Mouse (Mus musculus): ENCODE results near the gene Car9.
A peak's percentile ranks its signal among the peaks of the same experiment; 100 is the strongest.
"Not testable (repeated sequence)": the region's sequence is repeated elsewhere in the genome, so short reads cannot be mapped to it uniquely, and the experiment has no call there.

Gene Car9

DNA sequence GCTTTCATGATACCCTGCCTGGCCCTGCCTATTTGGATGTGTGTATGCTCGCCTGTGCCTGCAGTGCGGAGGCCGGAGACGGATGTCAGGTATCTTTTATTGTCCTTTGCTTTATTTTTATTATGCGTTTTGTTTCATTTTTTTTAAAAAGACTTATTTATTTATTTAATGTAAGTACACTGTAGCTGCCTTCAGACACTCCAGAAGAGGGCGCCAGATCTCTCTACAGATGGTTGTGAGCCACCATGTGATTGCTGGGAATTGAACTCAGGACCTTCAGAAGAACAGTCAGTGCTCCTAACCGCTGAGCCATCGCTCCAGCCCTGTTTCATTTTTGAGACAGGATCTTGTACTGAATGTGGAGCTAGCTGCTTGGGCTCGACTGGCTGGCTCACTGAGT, 21.7 kb downstream of the Car9 start:
- DNase-seq (ENCODE audit: low spot score in 2 of 2) = no peak

DNA sequence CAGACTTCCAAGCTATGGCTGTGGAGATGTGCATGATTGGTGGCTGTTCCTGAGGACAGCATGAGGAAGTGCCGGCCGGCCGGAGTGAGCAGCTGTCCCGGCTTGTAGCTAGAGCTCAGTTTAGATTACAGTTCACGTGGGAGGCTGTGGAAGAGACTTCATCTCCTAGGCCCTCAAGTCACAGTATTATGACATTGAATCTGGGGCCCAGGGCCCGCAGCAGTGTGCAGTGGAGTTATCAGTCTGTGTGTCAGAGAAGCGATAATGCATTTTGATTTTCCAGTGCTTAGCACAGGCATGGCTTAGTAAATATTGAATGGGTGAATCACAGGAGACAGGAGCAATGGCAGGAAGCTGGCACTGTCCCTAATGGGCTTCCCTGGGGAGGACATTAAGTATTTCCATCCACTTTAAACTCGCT, 23.3 kb downstream of the Car9 start:
- DNase-seq (ENCODE audit: low spot score in 2 of 2) = no peak

DNA sequence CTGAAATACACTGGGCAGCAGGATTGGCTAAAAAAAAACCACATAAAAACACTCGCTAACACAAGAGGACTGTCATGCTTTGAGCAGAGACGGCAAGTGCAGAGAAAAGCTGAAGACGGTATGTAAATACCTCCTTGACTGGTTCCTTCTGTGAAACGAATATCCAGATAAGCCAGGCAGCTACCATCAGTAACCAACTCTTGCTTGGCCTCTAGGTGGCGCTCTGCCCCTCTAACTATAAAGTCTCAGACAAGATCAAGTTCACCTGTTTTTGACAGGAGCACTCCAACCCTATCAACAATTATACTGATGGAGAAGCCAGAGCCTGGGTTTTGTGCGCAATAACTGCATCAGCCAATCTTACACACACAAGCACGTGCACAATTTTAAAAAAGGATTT, 23.8 kb downstream of the Car9 start:
- peak; percentile 49 to 71 for DNase-seq (ENCODE audit: low spot score in 2 of 2)

DNA sequence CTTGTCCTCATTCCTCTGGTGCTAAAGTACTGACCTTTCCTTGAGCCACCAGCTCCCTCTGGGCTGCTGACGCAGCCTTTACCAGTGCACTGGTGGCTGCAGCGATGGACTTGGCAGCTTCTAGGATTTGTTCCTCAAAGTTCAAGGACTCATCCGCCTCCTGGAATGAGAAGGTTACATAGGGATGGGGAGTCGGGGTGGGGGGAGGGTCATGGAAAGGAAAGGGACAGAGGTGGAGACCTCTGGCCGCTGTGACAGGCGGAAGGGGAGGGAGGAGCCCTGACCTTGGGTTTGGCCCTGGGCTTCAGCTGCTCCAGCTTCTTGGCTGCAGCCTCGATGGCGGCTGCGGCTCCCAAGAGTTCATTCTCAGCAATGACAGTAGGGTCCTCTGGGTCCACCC, 26.5 kb downstream of the Car9 start:
- no peak for DNase-seq (ENCODE audit: low spot score in 2 of 2)

DNA sequence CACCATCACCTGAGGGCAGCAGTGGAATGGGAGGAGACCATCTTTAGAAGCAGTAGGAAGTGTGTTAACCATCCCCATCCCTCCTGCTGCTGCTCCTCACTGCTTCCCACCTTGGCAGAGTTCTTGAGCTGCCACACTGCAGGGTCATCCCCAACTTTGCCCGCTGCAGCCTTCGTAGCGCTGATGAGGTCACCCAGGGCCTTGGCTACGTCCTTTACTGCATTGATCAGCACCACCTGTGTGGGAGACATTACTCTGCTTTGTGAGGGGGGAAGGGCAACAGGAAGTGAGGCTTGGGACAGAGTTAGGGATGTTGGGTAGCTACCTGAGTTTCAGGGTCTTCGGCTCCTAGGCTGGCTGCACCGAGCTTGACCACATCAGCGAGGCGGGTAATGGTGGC, 28.9 kb downstream of the Car9 start:
- no peak for DNase-seq (ENCODE audit: low spot score in 2 of 2)

DNA sequence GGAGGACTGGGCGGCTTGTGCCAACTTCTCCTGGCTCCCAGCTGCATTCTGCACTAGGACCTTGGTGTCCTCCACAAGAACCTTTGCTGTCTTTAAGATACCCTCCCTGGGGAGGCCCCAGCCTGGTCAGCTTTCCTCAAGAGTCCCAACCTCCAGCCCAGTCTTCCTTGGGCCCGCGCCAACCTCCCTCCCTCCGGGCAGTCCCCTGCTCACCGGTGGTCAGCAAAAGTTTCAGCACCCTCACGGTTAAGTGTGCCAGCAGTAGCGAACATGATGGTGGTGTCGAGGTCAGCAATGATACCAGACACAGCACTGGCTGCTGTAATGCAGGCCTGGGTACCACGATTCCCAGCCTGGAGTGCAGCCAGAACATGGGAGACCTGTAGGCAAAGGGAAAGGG, 29.3 kb downstream of the Car9 start:
- no peak for DNase-seq (ENCODE audit: low spot score in 2 of 2)

DNA sequence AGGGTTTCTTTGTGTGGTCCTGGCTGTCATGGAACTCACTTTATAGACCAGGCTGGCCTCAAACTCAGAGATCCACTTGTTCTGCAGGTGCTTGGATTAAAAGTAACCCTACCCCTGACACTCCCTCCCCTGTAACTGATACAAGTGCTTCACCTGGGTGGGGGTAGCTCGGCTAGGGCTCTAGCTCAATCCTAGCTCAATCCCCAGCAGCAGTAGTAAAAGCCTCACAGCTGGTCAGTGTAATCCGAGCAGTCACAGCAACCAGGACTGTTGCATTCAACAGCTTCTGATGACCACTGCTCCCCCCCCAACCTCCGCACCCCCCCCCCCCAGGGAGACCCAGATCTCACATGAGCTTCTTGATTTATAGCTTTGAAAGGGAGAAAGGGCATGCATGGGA, 35.3 kb downstream of the Car9 start:
- no peak for DNase-seq (ENCODE audit: low spot score in 2 of 2)

DNA sequence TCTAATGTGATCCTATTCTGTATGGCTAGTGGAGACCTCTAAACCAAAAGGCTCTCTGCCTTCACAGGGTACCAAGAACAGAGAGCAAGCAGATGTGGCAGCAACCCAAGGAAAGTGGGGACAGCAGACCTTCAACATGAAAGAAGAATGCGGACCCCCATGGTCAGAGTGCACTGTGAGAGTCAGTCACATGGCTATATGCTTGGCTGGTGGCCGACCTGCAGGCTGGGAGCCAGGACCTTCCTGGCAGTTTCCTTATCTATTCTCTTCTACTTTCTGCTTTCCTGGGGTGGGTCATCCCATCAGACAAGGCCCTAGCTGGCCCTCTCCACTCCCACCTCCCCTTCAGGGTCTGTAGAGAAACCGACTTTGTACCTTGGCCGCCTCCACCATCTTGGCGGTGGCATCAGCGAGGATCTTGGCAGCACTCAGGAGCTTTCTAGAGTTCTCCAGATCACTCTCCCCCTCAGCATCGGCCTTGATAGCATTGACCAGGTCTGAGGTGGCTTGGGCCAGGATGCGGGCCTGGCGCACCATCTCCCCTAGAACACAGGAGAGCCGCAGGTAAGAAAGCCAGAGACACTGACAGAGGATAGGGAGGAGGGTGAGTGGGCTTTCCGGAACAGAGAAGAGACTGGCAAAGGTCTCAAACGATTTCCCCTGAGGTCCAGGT, 39.7 kb downstream of the Car9 start:
- DNase-seq (ENCODE audit: low spot score in 2 of 2) = no peak

DNA sequence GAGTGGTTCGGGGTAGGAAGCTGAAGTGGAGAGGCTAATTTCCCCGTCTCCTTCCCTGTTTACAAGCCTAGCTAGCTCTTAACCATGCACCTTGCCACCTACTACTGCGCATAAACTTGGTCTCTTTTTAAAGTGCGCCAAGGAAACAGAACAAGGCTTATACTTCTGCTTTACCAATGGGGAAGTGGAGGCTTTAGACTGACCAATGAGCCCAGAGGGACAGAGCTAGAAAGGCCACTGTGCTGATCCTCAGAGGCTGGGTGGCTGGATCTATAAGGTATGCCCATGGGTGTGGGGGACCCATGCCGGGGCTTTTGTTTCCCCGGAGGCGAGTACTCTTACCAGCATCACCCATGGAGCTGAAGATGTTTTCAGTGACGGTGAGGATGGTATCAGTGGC, 40.4 kb downstream of the Car9 start:
- DNase-seq (ENCODE audit: low spot score in 2 of 2) = no peak

DNA sequence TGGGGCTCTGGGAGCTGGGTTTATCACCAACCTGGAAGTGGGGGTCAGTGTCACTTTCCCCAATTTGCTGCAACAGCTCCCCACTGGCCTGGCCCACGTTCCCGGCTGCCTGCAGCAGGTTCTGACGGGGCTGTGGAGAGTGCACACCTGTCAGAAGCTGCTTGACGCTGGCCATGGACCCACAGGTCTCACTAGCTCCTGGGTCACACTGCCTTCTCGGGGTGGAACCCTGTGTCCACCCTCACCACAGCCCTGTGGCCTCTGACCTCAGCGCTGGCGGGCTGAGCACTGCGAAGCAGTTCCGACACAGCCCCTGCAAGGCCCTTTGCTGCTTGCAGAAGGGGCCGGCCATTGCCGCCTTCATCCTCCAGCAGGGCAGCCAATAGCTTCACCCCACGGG, 42.3 kb downstream of the Car9 start:
- no peak for DNase-seq (ENCODE audit: low spot score in 2 of 2)

DNA sequence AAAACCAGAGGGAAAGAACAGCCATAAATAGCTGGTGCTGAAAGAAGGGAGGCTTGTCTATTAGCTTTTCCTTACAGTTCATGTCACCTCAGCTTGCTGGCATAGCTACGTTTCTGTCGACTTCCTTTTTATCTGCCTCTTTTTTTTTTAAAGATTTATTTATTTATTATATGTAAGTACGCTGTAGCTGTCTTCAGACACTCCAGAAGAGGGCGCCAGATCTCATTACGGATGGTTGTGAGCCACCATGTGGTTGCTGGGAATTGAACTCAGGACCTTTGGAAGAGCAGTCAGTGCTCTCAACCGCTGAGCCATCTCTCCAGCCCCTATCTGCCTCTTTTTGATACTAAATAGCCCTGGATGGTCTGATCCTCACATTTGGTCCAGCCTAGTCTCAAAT, 45.1 kb downstream of the Car9 start:
- not testable (repeated sequence) for DNase-seq (ENCODE audit: low spot score in 2 of 2)

DNA sequence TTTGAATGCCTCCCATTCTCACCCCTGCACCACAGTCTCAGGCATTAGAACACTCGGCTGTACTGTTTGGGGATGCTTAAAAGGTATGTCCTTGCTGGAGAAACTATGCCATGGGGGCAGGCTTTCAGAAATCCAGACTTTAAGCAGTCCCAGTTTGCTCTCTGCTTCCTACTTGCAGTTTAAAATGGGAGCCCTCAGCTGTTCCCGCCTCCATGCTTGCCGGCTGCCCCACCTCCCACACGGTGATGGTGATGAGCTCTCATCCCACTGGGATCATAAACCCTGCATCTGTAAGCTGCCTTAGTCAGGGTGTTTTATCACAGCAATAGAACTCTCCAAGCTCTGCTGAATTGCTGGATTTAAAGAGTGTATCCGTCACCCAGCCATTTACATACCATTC, 45.7 kb downstream of the Car9 start:
- DNase-seq (ENCODE audit: low spot score in 2 of 2) = no peak

DNA sequence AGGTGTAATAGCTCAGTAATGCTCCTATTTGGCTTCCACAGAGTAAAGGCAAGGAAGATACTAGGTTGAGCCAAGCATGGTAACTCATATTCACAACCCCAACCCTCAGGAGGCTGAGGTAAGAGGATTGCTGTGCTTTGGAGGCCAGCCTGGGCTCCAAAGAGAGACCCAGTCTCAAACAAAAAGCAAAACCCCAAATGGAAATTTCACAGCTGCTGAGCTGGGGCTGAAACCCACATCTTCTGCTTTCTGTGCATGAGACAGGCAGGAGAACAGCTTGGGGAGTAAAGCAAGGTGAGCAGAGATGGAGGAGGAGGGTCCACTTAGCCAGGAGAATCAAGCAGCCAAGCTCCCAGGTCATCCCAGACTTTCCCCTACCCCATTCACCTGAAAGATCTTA, 47.1 kb downstream of the Car9 start:
- DNase-seq (ENCODE audit: low spot score in 2 of 2) = no peak

DNA sequence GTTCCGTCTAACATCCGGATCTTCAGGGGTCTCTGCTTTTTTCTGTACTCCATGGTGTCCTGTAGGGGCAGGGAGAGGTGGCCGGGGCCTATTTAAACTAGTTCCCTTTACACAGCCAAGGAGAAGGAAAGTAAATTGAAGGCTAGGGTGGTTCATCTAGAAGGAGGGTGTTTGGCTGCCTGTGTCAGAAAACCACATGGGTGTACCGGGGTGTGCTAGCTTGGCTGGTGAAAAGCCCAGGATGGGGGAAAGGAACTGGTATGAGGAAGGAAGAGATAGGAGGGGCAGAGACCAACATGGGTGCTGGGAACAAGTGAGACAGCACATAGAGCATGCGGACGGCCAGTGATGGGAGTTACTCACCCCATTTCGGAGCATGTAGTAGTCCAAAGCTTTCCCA, 49.2 kb downstream of the Car9 start:
- DNase-seq (ENCODE audit: low spot score in 2 of 2) = no peak

DNA sequence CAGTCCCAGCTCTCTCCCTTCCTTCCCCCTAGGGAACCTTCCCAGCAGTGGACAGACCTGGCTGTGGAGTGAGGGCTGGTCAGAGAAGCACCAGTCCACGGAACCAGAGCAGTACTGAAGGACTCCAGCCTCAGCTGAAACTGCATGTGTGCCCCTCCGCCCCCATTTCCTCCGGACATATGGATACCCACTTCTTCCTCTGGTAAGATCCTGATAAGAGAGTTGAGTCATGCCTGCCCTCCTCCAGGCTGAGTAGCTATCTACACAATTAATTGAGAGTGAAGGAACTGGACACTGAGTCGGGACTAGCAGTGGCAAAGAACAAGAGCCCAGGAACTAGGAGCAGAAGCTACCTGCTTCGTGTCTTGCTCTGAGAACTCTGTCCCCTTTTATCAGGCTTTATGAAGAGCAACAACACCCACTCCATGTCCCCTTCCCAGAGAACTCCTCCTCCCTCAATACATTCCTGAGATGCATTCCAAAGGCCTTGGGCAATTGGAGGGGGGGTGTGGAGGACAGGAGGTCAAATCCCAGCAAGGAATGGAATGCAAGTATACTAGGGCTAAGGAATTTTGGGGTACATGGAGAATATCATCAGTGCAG, 51.4 kb downstream of the Car9 start:
- DNase-seq (ENCODE audit: low spot score in 2 of 2) = no peak

DNA sequence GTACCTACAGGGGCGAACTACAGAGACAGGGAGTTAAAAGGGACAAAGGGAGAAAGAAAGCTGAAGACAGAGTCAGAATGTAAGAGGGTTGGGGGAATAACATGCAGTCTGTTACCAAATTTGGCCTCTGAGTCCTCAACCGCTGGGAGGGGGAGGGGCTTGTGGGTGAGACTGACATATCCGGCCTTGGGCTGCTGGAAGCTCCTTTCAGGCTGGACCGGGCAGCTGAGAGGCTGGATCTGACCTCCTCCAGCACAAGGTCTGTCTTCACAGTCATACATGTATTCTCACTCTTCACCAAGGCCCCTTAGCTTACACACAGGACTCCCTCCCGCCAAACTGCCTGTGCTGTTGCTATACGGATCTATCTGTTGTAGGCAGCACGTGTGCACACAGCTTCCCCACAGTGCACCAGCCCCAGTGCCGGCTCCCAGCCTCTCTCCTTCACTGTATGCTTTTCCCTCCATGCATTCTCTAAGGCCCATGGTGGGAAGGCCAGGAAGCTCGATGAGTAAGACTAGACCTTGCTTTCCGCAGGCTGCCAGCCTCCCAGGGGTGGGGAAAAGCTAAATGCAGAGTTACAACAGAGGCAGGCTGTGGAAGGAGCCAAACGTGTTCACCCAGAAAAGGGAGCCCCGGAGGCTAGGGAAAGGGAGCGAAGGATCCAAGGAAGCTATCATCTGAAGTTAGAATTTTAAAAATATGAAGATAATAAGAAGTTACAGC, 52.0 kb downstream of the Car9 start:
- no peak for DNase-seq (ENCODE audit: low spot score in 2 of 2)

DNA sequence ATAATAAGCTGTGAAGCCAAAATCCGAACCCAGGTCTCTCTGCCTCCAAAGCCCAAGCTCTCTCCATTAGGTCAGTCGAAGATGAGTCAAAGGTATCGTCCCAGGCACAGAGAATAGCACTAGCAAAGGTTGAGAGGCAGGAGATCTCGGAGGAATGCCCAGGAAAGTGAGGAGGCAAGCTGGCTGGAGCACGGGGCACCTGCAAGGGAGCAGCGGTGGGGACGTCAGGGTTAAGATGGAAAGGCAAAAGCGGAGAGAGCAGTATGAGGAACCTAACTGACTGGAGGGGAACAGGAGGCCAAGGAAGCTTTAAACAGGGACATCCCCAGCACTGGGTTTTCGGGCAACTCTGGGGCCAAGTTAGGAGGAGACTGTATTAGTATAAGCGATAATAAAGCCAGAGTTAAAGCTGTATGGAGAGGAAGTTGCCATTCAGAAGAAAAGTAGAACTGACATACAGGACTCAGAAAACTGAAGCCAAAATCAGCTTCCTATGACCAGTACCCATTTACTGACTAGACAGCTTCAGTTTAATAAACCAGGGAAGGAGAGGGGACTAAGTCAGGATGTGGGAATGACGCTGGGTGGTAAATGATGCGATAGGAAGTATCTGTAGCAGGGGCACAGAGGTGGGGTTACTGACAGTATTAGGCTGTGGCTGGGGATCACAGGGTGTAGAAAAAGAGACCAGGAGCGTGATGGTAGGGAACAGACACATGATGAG, 52.9 kb downstream of the Car9 start:
- DNase-seq (ENCODE audit: low spot score in 2 of 2) = no peak

DNA sequence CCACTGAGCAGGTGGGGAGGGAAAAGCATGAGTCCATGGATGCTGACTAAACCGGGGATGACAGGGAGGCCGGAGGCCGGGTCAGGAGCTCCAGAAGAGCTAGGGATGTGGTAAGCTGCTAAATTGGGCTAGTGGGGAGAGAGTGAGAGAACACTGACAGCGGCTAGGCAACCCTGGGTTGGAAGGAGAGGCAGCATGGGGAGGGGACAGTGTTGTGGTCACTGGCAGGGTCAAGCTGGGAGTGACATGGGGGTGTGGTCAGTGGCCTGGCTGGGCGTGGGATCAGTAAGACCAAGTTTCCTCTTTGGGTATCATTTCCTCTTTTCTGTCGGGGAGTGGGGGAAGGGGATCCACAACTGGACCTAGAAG, 53.5 kb downstream of the Car9 start:
- DNase-seq (ENCODE audit: low spot score in 2 of 2) = no peak

DNA sequence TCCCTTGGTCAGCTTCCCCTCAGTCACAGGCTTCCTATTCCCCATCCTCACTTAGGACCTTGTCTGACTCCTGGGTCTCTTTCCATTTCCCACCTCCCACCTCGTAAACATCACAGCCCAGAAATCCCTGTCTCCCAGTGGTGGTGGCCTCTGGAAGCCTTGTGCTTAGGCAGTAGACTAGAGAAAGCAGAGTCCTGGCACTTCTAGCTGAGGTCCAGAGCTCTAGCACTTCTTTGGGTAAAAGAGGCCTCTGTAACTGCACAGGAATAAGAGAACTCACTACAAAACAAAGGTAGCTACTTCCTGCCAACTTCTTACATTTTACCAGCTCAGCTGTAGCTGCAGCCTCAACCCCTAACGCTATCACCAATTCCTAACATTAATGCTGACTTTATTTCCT, 54.2 kb downstream of the Car9 start:
- DNase-seq (ENCODE audit: low spot score in 2 of 2) = no peak

DNA sequence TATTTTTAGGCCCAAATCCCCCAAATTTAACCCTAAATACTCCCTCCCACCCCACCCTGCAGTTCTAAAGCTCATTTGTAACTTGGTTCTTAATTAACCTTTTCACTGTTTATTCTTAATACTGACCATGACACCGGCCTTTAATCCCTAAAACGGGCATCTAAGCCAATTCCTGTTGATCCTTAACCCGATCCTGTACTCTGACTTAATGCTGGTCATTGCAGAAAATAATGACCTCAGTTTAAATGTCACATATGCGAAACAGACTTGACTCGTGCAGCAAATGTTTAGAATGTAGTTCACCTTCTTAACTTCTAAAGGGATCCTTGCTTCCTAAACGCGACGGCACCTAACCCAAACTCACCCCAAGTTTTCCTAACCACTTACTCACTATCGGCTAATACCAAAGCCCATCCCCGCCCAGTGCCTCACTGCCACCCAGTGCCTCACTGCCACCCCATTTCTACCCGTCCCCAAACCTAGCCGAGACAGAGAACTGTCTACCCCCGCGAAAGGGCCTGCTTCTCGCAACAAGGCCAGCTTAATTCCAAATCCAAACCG, 54.8 kb downstream of the Car9 start:
- DNase-seq (ENCODE audit: low spot score in 2 of 2) = no peak

DNA sequence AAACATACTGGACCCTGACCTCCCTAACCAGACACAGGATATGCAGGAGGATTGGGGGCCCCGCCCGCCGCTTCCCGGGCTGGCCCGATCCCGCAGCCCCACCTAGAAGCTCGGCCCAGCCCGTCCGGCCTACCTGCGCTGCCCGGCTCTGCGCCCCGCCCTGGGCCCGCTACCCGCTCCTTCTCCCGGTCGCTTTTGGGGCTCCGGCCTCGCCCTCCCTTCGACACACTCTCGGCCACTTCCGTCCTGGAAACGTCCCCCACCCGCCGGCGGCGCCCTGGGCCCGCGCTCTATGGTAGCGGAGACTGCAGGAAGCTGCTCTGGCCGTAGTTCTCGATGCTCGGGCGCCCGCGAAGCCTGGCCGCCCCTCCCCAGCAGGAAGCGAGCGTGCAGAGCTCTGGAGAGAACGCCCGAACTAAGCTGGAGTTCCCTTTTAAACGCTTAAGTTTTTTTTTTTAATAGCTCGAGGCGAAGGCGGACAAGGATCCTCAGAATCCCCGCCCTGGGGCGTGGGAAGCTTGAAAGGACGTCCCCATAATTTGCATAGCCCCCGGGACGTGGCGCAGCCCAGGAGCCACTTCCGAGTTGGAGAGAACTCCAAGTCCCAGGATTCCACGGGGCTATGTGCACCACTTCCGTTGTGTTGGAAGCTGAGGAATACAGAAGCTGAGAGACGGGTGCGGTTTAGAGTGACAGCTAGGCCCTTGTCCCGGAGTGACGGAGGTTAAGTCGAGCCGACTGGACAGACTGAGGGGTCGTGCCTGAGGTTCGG, 55.4 kb downstream of the Car9 start, which contains the start of the genes Creb3 and Tln1:
Gene Creb3, plus strand, starts transcription at position 336 of the 772 bp plus-strand sequence.
Gene Tln1, minus strand, starts transcription at position 695 of the 772 bp plus-strand sequence.
- DNase-seq (ENCODE audit: low spot score in 2 of 2) = peak; percentile 80 to 90

Measured in cerebellum, postnatal 4 days (tissue).